Mouse (Mus musculus): ENCODE measurements around the gene Serp1.

GRCm38 (mm10) chr3:58517258-58517657 lies 8.4 kb downstream of the Serp1 start:
- no peak for TF ChIP-seq CTCF (IDR thresholded peaks at IDR 0.05; ENCODE audit: insufficient read depth, low read depth, low read length)
- TF ChIP-seq POLR2A (IDR thresholded peaks at IDR 0.05; ENCODE audit: insufficient read depth, low read depth, low read length) = no peak
